Mouse (Mus musculus) kidney, embryonic 16.5 days (tissue): Measurements from ENCODE around the gene Gm17577. TPM values are rescaled to one million over a fixed set of nuclear protein-coding genes. Genes with fewer than 3 reads are reported as not detected.
"Not testable (repeated sequence)": the region's sequence is repeated elsewhere in the genome, so short reads cannot be mapped to it uniquely, and the experiment has no call there.

ENCODE experiments used
- ATAC-seq: fragments of 200-750 bp; cut with Nextera tagmentation; 2 replicates; pipeline ENCODE4 v1.8.0; 2017; ENCODE audit warnings: moderate TSS enrichment; ENCODE audit not compliant: low FRiP score, low TSS enrichment
- H3K27ac ChIP-seq: fragments of 300-500 bp; sonication (generic); 2 replicates; pipeline ENCODE4 v1.5.1; 2014; ENCODE audit warnings: low read length
- H3K27me3 ChIP-seq: fragments of 300-500 bp; sonication (generic); 2 replicates; pipeline ENCODE4 v1.6.1; 2014; ENCODE audit warnings: low read length, control low read depth, mixed read lengths; ENCODE audit not compliant: insufficient read depth
- H3K36me3 ChIP-seq: fragments of 300-500 bp; sonication (generic); 2 replicates; pipeline ENCODE4 v1.6.1; 2014; ENCODE audit warnings: low read length, control low read depth, mixed read lengths; ENCODE audit not compliant: insufficient read depth
- H3K4me1 ChIP-seq: fragments of 300-500 bp; sonication (generic); 2 replicates; pipeline ENCODE4 v1.6.1; 2014; ENCODE audit warnings: low read length, control low read depth, mixed read lengths; ENCODE audit not compliant: insufficient read depth
- H3K4me2 ChIP-seq: fragments of 300-500 bp; sonication (generic); replicated peaks from 2 replicates; pipeline ENCODE4 v1.6.1; 2014; ENCODE audit warnings: low read depth, low read length
- H3K4me3 ChIP-seq: fragments of 300-500 bp; sonication (generic); 2 replicates; pipeline ENCODE4 v1.5.1; 2014; ENCODE audit warnings: mild to moderate bottlenecking, low read length
- H3K9ac ChIP-seq: fragments of 300-500 bp; sonication (generic); replicated peaks from 2 replicates; pipeline ENCODE4 v1.6.1; 2014; ENCODE audit warnings: low read length
- H3K9me3 ChIP-seq: fragments of 300-500 bp; sonication (generic); 2 replicates; pipeline ENCODE4 v1.6.1; 2016; ENCODE audit warnings: low read length, control low read depth
- WGBS: fragments of 180-500 bp; shearing (Covaris S2); extraction: QIAGEN DNeasy Blood & Tissue Kit; methylation state at CpG from one replicate; pipeline ENCODE4 v1.1.7; 2014; 5-methylcytosine and 5-hydroxymethylcytosine counted together
- polyA plus RNA-seq: library from polyadenylated mRNA; unstranded; fragments of >200 nt; fragmentation: Nextera tagmentation; extraction: Ambion mirVana; gene quantifications from 2 replicates; pipeline ENCODE4 v1.2.1, GENCODE M21; 2015

Gene Gm17577
- polyA plus RNA-seq: not detected in 2 replicates

DNA sequence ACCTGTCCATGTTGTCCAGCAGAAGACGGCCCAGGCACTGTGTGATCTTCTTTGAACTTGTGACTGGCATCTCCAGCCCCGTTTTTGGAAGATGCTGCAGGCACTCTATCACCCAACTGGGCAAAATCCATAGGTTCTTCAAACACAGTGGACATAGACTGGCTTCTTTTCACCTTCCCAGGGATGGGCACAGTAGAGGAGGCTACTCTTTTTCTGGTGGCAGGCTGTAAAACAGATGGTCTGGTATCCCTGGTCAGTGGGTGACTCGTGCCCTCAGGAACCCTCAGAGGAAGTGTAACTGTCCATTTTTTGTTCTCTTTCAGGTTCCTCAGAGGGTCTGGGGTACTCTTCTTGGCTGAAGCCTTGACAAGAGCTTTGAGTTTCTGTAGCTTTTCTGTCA, at the start of gene Gm17577:
Gm17577 (minus strand) TSS at position 101 of the 400 bp plus-strand sequence.
- ATAC-seq, H3K36me3 ChIP-seq, H3K4me3 ChIP-seq, H3K4me2 ChIP-seq, H3K27ac ChIP-seq, H3K9ac ChIP-seq, H3K4me1 ChIP-seq, H3K27me3 ChIP-seq, H3K9me3 ChIP-seq: not testable (repeated sequence)
- no CpG with 5 or more reads among the region's 3 CpGs for WGBS

DNA sequence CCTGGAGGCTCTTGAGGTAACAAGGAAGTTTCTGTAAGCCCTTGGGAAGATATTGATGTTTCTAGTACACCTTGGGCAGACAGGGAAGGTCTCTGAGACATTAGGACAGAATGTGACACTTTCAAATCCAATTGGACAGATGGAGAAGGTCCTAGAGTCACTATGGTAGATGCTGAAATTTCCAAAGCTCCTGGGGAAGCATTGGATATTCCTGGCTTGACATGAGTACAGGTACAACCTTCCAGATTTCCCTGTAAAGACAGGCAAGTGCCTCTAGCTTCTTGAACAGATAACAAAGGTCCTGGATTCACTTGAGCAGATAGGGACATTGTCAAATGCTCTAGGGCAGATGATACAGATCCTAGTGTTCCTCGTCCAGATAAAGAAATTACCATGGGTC, 24.3 kb downstream of the Gm17577 start, which contains the start of gene Srsx:
Srsx (minus strand) TSS at position 101 of the 400 bp plus-strand sequence.
- not testable (repeated sequence) for H3K9ac ChIP-seq, H3K4me3 ChIP-seq, H3K27ac ChIP-seq, H3K27me3 ChIP-seq, H3K36me3 ChIP-seq, H3K4me1 ChIP-seq, H3K4me2 ChIP-seq, ATAC-seq, H3K9me3 ChIP-seq
- WGBS: no CpG with 5 or more reads among the region's 1 CpGs

Other genes with a start within 250 kb of the Gm17577 start
- gene Gm17521, start 217.2 kb downstream of the Gm17577 start, polyA plus RNA-seq: not detected in 2 replicates
- gene Cldn34c1, start 143.4 kb downstream of the Gm17577 start, polyA plus RNA-seq: 14.1 and 14.2 TPM in 2 replicates
- gene Srsx, start 24.4 kb downstream of the Gm17577 start, polyA plus RNA-seq: not detected in 2 replicates